Mouse (Mus musculus): ENCODE data around the gene Iqcg.

GRCm38 (mm10) chr16:33074967-33075366, 18.9 kb upstream of the Iqcg start:
- TF ChIP-seq CTCF (IDR thresholded peaks at IDR 0.05; ENCODE audit: extremely low read depth, insufficient read depth, low read length), result no peak
- no peak for TF ChIP-seq POLR2A (IDR thresholded peaks at IDR 0.05; ENCODE audit: extremely low read depth, insufficient read depth, low read length)

Data from cortical plate, adult 2 months (tissue).